Mouse (Mus musculus) heart, postnatal 0 days (tissue): ENCODE results near the gene Myo9a.

Experiments used
- CTCF ChIP-seq: IDR thresholded peaks from 2 replicates; pipeline ENCODE4 v1.5.1; 2016; ENCODE audit warnings: antibody characterized with exemption, control low read depth, low read depth
- EP300 ChIP-seq: IDR thresholded peaks from 2 replicates; pipeline ENCODE4 v1.6.1; 2016; ENCODE audit warnings: antibody characterized with exemption, low read depth

DNA sequence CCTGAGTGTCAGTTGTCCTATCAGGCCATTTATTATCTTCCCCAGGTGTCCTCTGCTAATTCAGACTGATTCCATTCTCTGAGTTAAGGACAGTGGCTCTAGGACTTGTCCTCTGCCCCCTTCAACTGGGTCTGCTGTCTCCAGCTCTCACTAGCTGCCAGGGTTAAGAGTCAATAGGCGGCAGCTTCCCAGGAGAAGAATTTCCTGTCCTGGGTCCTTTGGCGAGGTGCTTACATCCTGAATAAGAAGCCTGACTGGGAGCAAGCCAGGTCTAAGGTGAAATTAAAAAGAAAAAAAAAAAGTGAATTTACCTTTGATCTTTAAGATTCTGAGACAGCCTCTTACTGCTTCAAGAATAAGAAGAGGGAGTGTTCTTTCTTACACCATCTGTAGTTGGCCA, 189.0 kb downstream of the Myo9a start:
- no peak for TF ChIP-seq CTCF
- no peak for TF ChIP-seq EP300
